Mouse (Mus musculus) midbrain, embryonic 11.5 days (tissue): ENCODE data around the gene Spats2l. TPM values are rescaled to one million over a fixed set of nuclear protein-coding genes. Genes with fewer than 3 reads are reported as not detected.

ENCODE experiments used
- ATAC-seq: fragments of 200-750 bp; cut with Nextera tagmentation; 2 replicates; pipeline ENCODE4 v1.8.0; 2017; ENCODE audit warnings: moderate TSS enrichment, moderate library complexity; ENCODE audit not compliant: low FRiP score
- DNase-seq: peaks from one replicate; pipeline ENCODE4 v3.0.0; 2015; ENCODE audit warnings: low spot score; ENCODE audit errors: missing footprints
- H3K27ac ChIP-seq: fragments of 300-500 bp; sonication (generic); 2 replicates; pipeline ENCODE4 v1.5.1; 2014; ENCODE audit warnings: low read depth, low read length
- H3K27me3 ChIP-seq: fragments of 300-500 bp; sonication (generic); 2 replicates; pipeline ENCODE4 v1.6.1; 2014; ENCODE audit warnings: mild to moderate bottlenecking, low read length, moderate library complexity, mixed read lengths; ENCODE audit not compliant: control insufficient read depth, insufficient read depth
- H3K36me3 ChIP-seq: fragments of 300-500 bp; sonication (generic); 2 replicates; pipeline ENCODE4 v1.6.1; 2014; ENCODE audit warnings: mild to moderate bottlenecking, low read length, moderate library complexity, mixed read lengths; ENCODE audit not compliant: control insufficient read depth, insufficient read depth
- H3K4me1 ChIP-seq: fragments of 300-500 bp; sonication (generic); 2 replicates; pipeline ENCODE4 v1.6.1; 2014; ENCODE audit warnings: low read length; ENCODE audit not compliant: control insufficient read depth, insufficient read depth
- H3K4me2 ChIP-seq: fragments of 300-500 bp; sonication (generic); 2 replicates; pipeline ENCODE4 v1.6.1; 2014; ENCODE audit warnings: mild to moderate bottlenecking, moderate library complexity
- H3K4me3 ChIP-seq: fragments of 300-500 bp; sonication (generic); 2 replicates; pipeline ENCODE4 v1.5.1; 2014; ENCODE audit warnings: low read depth, low read length
- H3K9ac ChIP-seq: fragments of 300-500 bp; sonication (generic); 2 replicates; pipeline ENCODE4 v1.6.1; 2014; ENCODE audit warnings: low read length
- H3K9me3 ChIP-seq: fragments of 300-500 bp; sonication (generic); 2 replicates; pipeline ENCODE4 v1.6.1; 2016; ENCODE audit warnings: low read length; ENCODE audit not compliant: control insufficient read depth
- WGBS: fragments of 180-500 bp; shearing (Covaris S2); extraction: QIAGEN DNeasy Blood & Tissue Kit; methylation state at CpG from one replicate; pipeline ENCODE4 v1.1.7; 2014; 5-methylcytosine and 5-hydroxymethylcytosine counted together
- polyA plus RNA-seq: library from polyadenylated mRNA; unstranded; fragments of >200 nt; fragmentation: Nextera tagmentation; extraction: Ambion mirVana; gene quantifications from 2 replicates; pipeline ENCODE4 v1.2.1, GENCODE M21; 2014

Gene Spats2l
- polyA plus RNA-seq, 1 experiment from 2014 or later, result 33.7 TPM

GRCm38 (mm10) chr1:57934287-57934686 is 160.3 kb downstream of the Spats2l start:
- no peaks in the 10 kb centered on the region for H3K27me3 ChIP-seq
- 55% methylated on average over 1 of the region's 1 CpGs for WGBS
- no peak overlapping the region for H3K4me3 ChIP-seq
- no peaks in the 10 kb centered on the region for H3K36me3 ChIP-seq
- H3K9ac ChIP-seq, result no peak overlapping the region
- H3K9me3 ChIP-seq, result no peaks in the 10 kb centered on the region
- H3K4me1 ChIP-seq, result no peaks in the 10 kb centered on the region
- no peak overlapping the region for H3K4me2 ChIP-seq
- ATAC-seq (no peak), DNase-seq (no peak)
- no peak overlapping the region for H3K27ac ChIP-seq

GRCm38 (mm10) chr1:57940691-57941090 is 166.7 kb downstream of the Spats2l start:
- no peak for ATAC-seq
- no peak overlapping the region for H3K27ac ChIP-seq

GRCm38 (mm10) chr1:57941095-57941494 is 167.1 kb downstream of the Spats2l start:
- Histone ChIP-seq H3K9ac (no peak overlapping the region), H3K4me2 (no peak overlapping the region), H3K27ac (no peak overlapping the region), H3K9me3 (no peaks in the 10 kb centered on the region), H3K4me1 (peaks cover 8% of the 10 kb centered on the region), H3K4me3 (no peak overlapping the region), H3K27me3 (no peaks in the 10 kb centered on the region), H3K36me3 (no peaks in the 10 kb centered on the region)
- ATAC-seq, result no peak
- DNase-seq, result no peak
- WGBS, result 74% methylated on average over 7 of the region's 7 CpGs

More at GRCm38 (mm10) chr1:57940691-57941090, 166.7 kb downstream of the Spats2l start:
- Histone ChIP-seq H3K27me3 (no peaks in the 10 kb centered on the region), H3K9me3 (no peaks in the 10 kb centered on the region), H3K4me1 (peaks cover 8% of the 10 kb centered on the region), H3K9ac (no peak overlapping the region), H3K36me3 (no peaks in the 10 kb centered on the region), H3K4me3 (no peak overlapping the region), H3K4me2 (no peak overlapping the region)
- no peak for DNase-seq
- 67% methylated on average over 10 of the region's 10 CpGs for WGBS

GRCm38 (mm10) chr1:57941734-57942133 is 167.8 kb downstream of the Spats2l start:
- Histone ChIP-seq H3K27me3 (no peaks in the 10 kb centered on the region), H3K36me3 (no peaks in the 10 kb centered on the region), H3K4me1 (peaks cover 8% of the 10 kb centered on the region), H3K4me2 (no peak overlapping the region), H3K9ac (no peak overlapping the region), H3K9me3 (no peaks in the 10 kb centered on the region), H3K4me3 (no peak overlapping the region), H3K27ac (no peak overlapping the region)
- ATAC-seq (no peak), DNase-seq (no peak)
- 49% methylated on average over 11 of the region's 11 CpGs for WGBS

- Histone ChIP-seq H3K36me3 (no peaks in the 10 kb centered on the region), H3K27me3 (no peaks in the 10 kb centered on the region), H3K4me1 (peaks cover 8% of the 10 kb centered on the region), H3K4me2 (no peak overlapping the region), H3K9ac (no peak overlapping the region), H3K9me3 (no peaks in the 10 kb centered on the region), H3K4me3 (no peak overlapping the region), H3K27ac (no peak overlapping the region)
- WGBS, result 64% methylated on average over 6 of the region's 6 CpGs
- DNase-seq, result no peak
- no peak for ATAC-seq
These were observed 168.3 kb downstream of the Spats2l start for GRCm38 (mm10) chr1:57942215-57942614.

- no peaks in the 10 kb centered on the region for H3K36me3 ChIP-seq
- no peaks in the 10 kb centered on the region for H3K4me1 ChIP-seq
- H3K27me3 ChIP-seq, result no peaks in the 10 kb centered on the region
- no peak overlapping the region for H3K4me2 ChIP-seq
- H3K4me3 ChIP-seq, result no peak overlapping the region
- H3K9ac ChIP-seq, result no peak overlapping the region
- WGBS, result 29% methylated on average over 2 of the region's 2 CpGs
- peak; percentile 67 for DNase-seq
- no peak for ATAC-seq
- H3K9me3 ChIP-seq, result no peaks in the 10 kb centered on the region
- no peak overlapping the region for H3K27ac ChIP-seq
These were observed 173.8 kb downstream of the Spats2l start for GRCm38 (mm10) chr1:57947552-57948347.

- H3K4me3 ChIP-seq, result no peak overlapping the region
- ATAC-seq (peak; percentile 48; the same call in 1 of the 2 replicates), DNase-seq (peak; percentile 81)
- H3K27ac ChIP-seq, result no peak overlapping the region
- no peak overlapping the region for H3K4me2 ChIP-seq
- H3K9me3 ChIP-seq, result no peaks in the 10 kb centered on the region
- no peaks in the 10 kb centered on the region for H3K36me3 ChIP-seq
- WGBS, result 6% methylated on average over 1 of the region's 1 CpGs
- no peaks in the 10 kb centered on the region for H3K4me1 ChIP-seq
- H3K9ac ChIP-seq, result no peak overlapping the region
- H3K27me3 ChIP-seq, result no peaks in the 10 kb centered on the region
These were observed 175.2 kb downstream of the Spats2l start for GRCm38 (mm10) chr1:57949195-57949594.

GRCm38 (mm10) chr1:57949716-57950115 is 175.8 kb downstream of the Spats2l start:
- Histone ChIP-seq H3K27me3 (no peaks in the 10 kb centered on the region), H3K9ac (no peak overlapping the region), H3K36me3 (no peaks in the 10 kb centered on the region), H3K4me3 (no peak overlapping the region), H3K4me1 (no peaks in the 10 kb centered on the region), H3K9me3 (no peaks in the 10 kb centered on the region), H3K27ac (no peak overlapping the region), H3K4me2 (no peak overlapping the region)
- no peak for ATAC-seq
- WGBS, result 55% methylated on average over 5 of the region's 5 CpGs
- peak; percentile 70 for DNase-seq

- Histone ChIP-seq H3K4me1 (no peaks in the 10 kb centered on the region), H3K9ac (no peak overlapping the region), H3K27me3 (no peaks in the 10 kb centered on the region), H3K9me3 (no peaks in the 10 kb centered on the region), H3K4me2 (no peak overlapping the region), H3K27ac (no peak overlapping the region), H3K36me3 (0 out of 2 replicates have a peak, but pooled peaks cover 3% of the 10 kb centered on the region), H3K4me3 (no peak overlapping the region)
- ATAC-seq (no peak), DNase-seq (peak; percentile 51)
- 95% methylated on average over 4 of the region's 4 CpGs for WGBS
These were observed 178.5 kb downstream of the Spats2l start for GRCm38 (mm10) chr1:57952509-57952908.
